Mouse (Mus musculus) central nervous system, embryonic 14 days (tissue): ENCODE results near the gene 1810010D01Rik. TPM values are rescaled to one million over a fixed set of nuclear protein-coding genes. Genes with fewer than 3 reads are reported as not detected.

Experiments
- polyA plus RNA-seq: library from polyadenylated mRNA; depleted of rRNA; stranded (reverse); fragments of >200 nt; gene quantifications from 2 replicates; pipeline ENCODE4 v1.2.3, GENCODE M21; 2012; rRNA removed

1810010D01Rik gene
- 1.3 and 2.2 TPM in 2 replicates for polyA plus RNA-seq

GRCm38 (mm10) chr7:145208006-145208405 is at the start of gene 1810010D01Rik:
TSS of gene 1810010D01Rik (minus strand) at chr7:145208119.

Other genes starting within 250 kb of the 1810010D01Rik start
- 13.5 and 18.0 TPM in 2 replicates for gene Tpcn2, start 75.9 kb upstream of the 1810010D01Rik start, polyA plus RNA-seq
- gene Mrgprf, start 92.7 kb upstream of the 1810010D01Rik start, polyA plus RNA-seq, result 3.4 and 5.0 TPM in 2 replicates
- gene Mrgprd, start 106.7 kb upstream of the 1810010D01Rik start, polyA plus RNA-seq, result not detected in 2 replicates